Mouse (Mus musculus): ENCODE data around the gene Ermn.

The Ermn gene

GRCm38 (mm10) chr2:58052821-58053581 lies at the start of gene Ermn:
Ermn (minus strand) TSS chr2:58052864.
- DNase-seq: no peak

GRCm38 (mm10) chr2:58094818-58095217 lies 42.2 kb upstream of the Ermn start:
- DNase-seq: no peak

GRCm38 (mm10) chr2:58086420-58086819 lies 33.8 kb upstream of the Ermn start:
- no peak for DNase-seq

GRCm38 (mm10) chr2:58079849-58080248 lies 27.2 kb upstream of the Ermn start:
- no peak for DNase-seq

GRCm38 (mm10) chr2:58055383-58055782 lies 2.7 kb upstream of the Ermn start:
- DNase-seq: peak; percentile 74

GRCm38 (mm10) chr2:58041867-58042266 lies 10.8 kb downstream of the Ermn start:
- DNase-seq: no peak

- DNase-seq: no peak
Measured at GRCm38 (mm10) chr2:58036926-58037325, 15.7 kb downstream of the Ermn start.

- no peak for DNase-seq
Measured at GRCm38 (mm10) chr2:58035635-58036034, 17.0 kb downstream of the Ermn start.

- DNase-seq: no peak
Measured at GRCm38 (mm10) chr2:58031431-58031830, 21.2 kb downstream of the Ermn start.

- DNase-seq: peak; percentile 10
Measured at GRCm38 (mm10) chr2:58029404-58029803, 23.3 kb downstream of the Ermn start.

- DNase-seq: no peak
Measured at GRCm38 (mm10) chr2:58026740-58027139, 25.9 kb downstream of the Ermn start.

GRCm38 (mm10) chr2:58023556-58023955 lies 29.1 kb downstream of the Ermn start:
- no peak for DNase-seq

GRCm38 (mm10) chr2:58007081-58007480 lies 45.6 kb downstream of the Ermn start:
- DNase-seq: no peak

- DNase-seq: no peak
Measured at GRCm38 (mm10) chr2:58001497-58001896, 51.2 kb downstream of the Ermn start.

- peak; percentile 1 for DNase-seq
Measured at GRCm38 (mm10) chr2:57997752-57998430, 54.8 kb downstream of the Ermn start, which contains the start of gene Galnt5. Galnt5 (plus strand) TSS chr2:57997884.

Measured in kidney, adult 9 months (tissue).